Mouse (Mus musculus) cortical plate, adult 2 months (tissue): Measurements from ENCODE around the gene Usp48. TPM values are rescaled to one million over a fixed set of nuclear protein-coding genes. Genes with fewer than 3 reads are reported as not detected.

Source experiments
- H3K27ac ChIP-seq: fragments of 200-500 bp; 2 replicates; pipeline ENCODE4 v1.5.1; 2012; ENCODE audit warnings: low read length, control low read depth, inconsistent platforms; ENCODE audit not compliant: insufficient read depth
- H3K4me1 ChIP-seq: fragments of 200-500 bp; 2 replicates; pipeline ENCODE4 v1.6.1; 2011; ENCODE audit warnings: low read length; ENCODE audit not compliant: control insufficient read depth, insufficient read depth
- H3K4me3 ChIP-seq: fragments of 200-500 bp; 2 replicates; pipeline ENCODE4 v1.5.1; 2011; ENCODE audit warnings: mild to moderate bottlenecking, low read length, control low read depth; ENCODE audit not compliant: insufficient read depth
- CTCF ChIP-seq: fragments of 200-500 bp; IDR thresholded peaks from 2 replicates; pipeline ENCODE4 v1.5.1; 2011; ENCODE audit warnings: mild to moderate bottlenecking, control low read depth, low read length; ENCODE audit not compliant: insufficient read depth; ENCODE audit errors: extremely low read depth
- POLR2A ChIP-seq: fragments of 200-500 bp; IDR thresholded peaks from 2 replicates; pipeline ENCODE4 v1.6.1; 2011; ENCODE audit warnings: mild to moderate bottlenecking, low read length, control low read depth; ENCODE audit not compliant: insufficient read depth; ENCODE audit errors: extremely low read depth
- polyA plus RNA-seq: library from polyadenylated mRNA; depleted of rRNA; stranded (reverse); fragments of >200 nt; gene quantifications from 2 replicates; pipeline ENCODE4 v1.2.3, GENCODE M21; 2012; rRNA removed

Gene Usp48
- polyA plus RNA-seq, 1 experiment = 147 TPM

GRCm38 (mm10) chr4:137707216-137707990 lies 113.8 kb downstream of the Usp48 start:
- peaks cover 11% of the 10 kb centered on the region for H3K4me1 ChIP-seq
- no peak for TF ChIP-seq POLR2A
- no peak for TF ChIP-seq CTCF
- H3K27ac ChIP-seq = no peak overlapping the region
- no peak overlapping the region for H3K4me3 ChIP-seq

Other genes with a start within 250 kb of the Usp48 start
- 383 and 397 TPM in 2 replicates for gene Cdc42, start 236.0 kb upstream of the Usp48 start, polyA plus RNA-seq
- gene Cela3a, start 184.0 kb upstream of the Usp48 start, polyA plus RNA-seq = not detected in 2 replicates
- gene Cela3b, start 163.2 kb upstream of the Usp48 start, polyA plus RNA-seq = not detected in 2 replicates
- not detected in 2 replicates for gene 1700013G24Rik, start 140.5 kb upstream of the Usp48 start, polyA plus RNA-seq
- 1.9 and 2.6 TPM in 2 replicates for gene Hspg2, start 125.0 kb upstream of the Usp48 start, polyA plus RNA-seq
- gene Ldlrad2, start 19.2 kb upstream of the Usp48 start, polyA plus RNA-seq = not detected in 2 replicates
- gene Rap1gap, start 71.0 kb downstream of the Usp48 start, polyA plus RNA-seq = 339 and 383 TPM in 2 replicates
- 12.9 and 13.9 TPM in 2 replicates for gene Alpl, start 202.6 kb downstream of the Usp48 start, polyA plus RNA-seq